Mouse (Mus musculus) kidney, adult 2 months (tissue): ENCODE measurements around the gene Gpc4.

Experiments used
- CTCF ChIP-seq: fragments of 200-500 bp; conservative IDR thresholded peaks from 2 replicates; pipeline ENCODE4 v1.5.1; 2011; ENCODE audit warnings: low read depth, mild to moderate bottlenecking, control low read depth, low read length, moderate library complexity, mixed read lengths; ENCODE audit not compliant: insufficient read depth, insufficient read length
- POLR2A ChIP-seq: fragments of 200-500 bp; IDR thresholded peaks from one replicate; pipeline ENCODE4 v1.6.1; 2011; ENCODE audit warnings: low read depth, low read length, control low read depth

DNA sequence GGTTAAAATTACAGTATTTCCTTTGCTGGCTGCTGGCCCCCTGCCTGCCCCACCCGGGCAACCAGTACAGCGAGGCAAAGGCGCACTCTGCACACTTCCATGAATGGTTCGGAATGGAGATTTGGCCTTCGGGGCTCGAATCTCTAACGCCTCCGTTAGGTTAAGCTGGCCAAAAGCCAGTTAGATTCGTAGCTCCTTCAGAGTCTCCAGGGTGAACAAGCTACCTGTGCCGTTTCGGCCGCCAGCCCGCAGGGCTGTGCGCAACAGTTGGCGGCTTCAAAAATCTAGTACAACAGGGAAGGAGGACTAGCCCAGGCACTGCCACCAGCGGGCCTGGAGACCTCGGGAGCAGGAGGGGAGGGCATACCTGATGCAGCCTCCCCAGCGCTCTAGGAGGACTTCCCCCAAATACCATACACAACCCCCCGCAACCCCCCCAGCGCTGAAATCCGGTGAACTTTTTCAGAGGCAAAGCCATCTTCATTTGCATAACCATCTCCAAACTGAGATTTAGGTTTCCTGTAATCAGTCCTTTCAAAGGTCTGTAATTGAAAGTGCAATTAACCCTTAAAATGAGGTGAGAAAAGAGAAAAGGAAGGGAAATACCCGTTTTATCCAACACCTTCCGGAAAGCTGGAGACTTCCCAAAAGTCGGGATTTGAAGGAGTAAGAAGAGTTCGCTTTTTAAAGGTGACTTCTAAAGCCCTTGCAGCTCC, 1.5 kb downstream of the Gpc4 start:
- TF ChIP-seq POLR2A: no peak
- TF ChIP-seq CTCF: no peak
